Mouse (Mus musculus): ENCODE results near the gene Sf3b5. TPM values are rescaled to one million over a fixed set of nuclear protein-coding genes. Genes with fewer than 3 reads are reported as not detected.

The Sf3b5 gene
- total RNA-seq, 1 experiment from 2014 or later: 17.4 TPM

Other genes with a start within 250 kb of the Sf3b5 start
- 45.9 and 46.5 TPM in 2 replicates for gene Utrn, start 136.0 kb upstream of the Sf3b5 start, total RNA-seq (2017)
- 8.2 and 9.4 TPM in 2 replicates for gene Stx11, start 41.0 kb upstream of the Sf3b5 start, total RNA-seq (2017)
- 0.14 TPM in 1 of 2 replicates, not detected in the other for gene Plagl1, start 55.2 kb downstream of the Sf3b5 start, total RNA-seq (2017)
- not detected in 2 replicates for gene Zc2hc1b, start 172.7 kb downstream of the Sf3b5 start, total RNA-seq (2017)
- 59.7 and 63.7 TPM in 2 replicates for gene Ltv1, start 187.8 kb downstream of the Sf3b5 start, total RNA-seq (2017)